Mouse (Mus musculus) forebrain, embryonic 15.5 days (tissue): ENCODE results near the gene Qrich2. TPM values are rescaled to one million over a fixed set of nuclear protein-coding genes. Genes with fewer than 3 reads are reported as not detected.

Source experiments
- ATAC-seq: fragments of 200-750 bp; cut with Nextera tagmentation; replicated peaks from 2 replicates; pipeline ENCODE4 v1.8.0; 2017; ENCODE audit warnings: mild to moderate bottlenecking, moderate TSS enrichment, moderate library complexity
- H3K27ac ChIP-seq: fragments of 300-500 bp; sonication (generic); replicated peaks from 2 replicates; pipeline ENCODE4 v1.5.1; 2015; ENCODE audit warnings: mild to moderate bottlenecking, inconsistent platforms
- H3K27me3 ChIP-seq: fragments of 300-500 bp; sonication (generic); 2 replicates; pipeline ENCODE4 v1.6.1; 2015; ENCODE audit warnings: inconsistent platforms
- H3K36me3 ChIP-seq: fragments of 300-500 bp; sonication (generic); 2 replicates; pipeline ENCODE4 v1.6.1; 2015; ENCODE audit warnings: mild to moderate bottlenecking, inconsistent platforms
- H3K4me1 ChIP-seq: fragments of 300-500 bp; sonication (generic); 2 replicates; pipeline ENCODE4 v1.6.1; 2015; ENCODE audit warnings: inconsistent platforms
- H3K4me2 ChIP-seq: fragments of 300-500 bp; sonication (generic); replicated peaks from 2 replicates; pipeline ENCODE4 v1.6.1; 2015; ENCODE audit warnings: mild to moderate bottlenecking, inconsistent platforms
- H3K4me3 ChIP-seq: fragments of 300-500 bp; sonication (generic); 2 replicates; pipeline ENCODE4 v1.5.1; 2015; ENCODE audit warnings: mild to moderate bottlenecking, inconsistent platforms
- H3K9ac ChIP-seq: fragments of 300-500 bp; sonication (generic); replicated peaks from 2 replicates; pipeline ENCODE4 v1.6.1; 2015; ENCODE audit warnings: mild to moderate bottlenecking, inconsistent platforms
- H3K9me3 ChIP-seq: fragments of 300-500 bp; sonication (generic); 2 replicates; pipeline ENCODE4 v1.6.1; 2016; ENCODE audit warnings: inconsistent platforms
- WGBS: fragments of 180-500 bp; shearing (Covaris S2); methylation state at CpG from one replicate; pipeline ENCODE4 v1.1.7; 2015; ENCODE audit warnings: mixed read lengths; 5-methylcytosine and 5-hydroxymethylcytosine counted together
- polyA plus RNA-seq: library from polyadenylated mRNA; unstranded; fragments of >200 nt; fragmentation: Nextera tagmentation; extraction: Ambion mirVana; gene quantifications from 2 replicates; pipeline ENCODE4 v1.2.1, GENCODE M21; 2015

The Qrich2 gene
- polyA plus RNA-seq: not detected in 2 replicates

DNA sequence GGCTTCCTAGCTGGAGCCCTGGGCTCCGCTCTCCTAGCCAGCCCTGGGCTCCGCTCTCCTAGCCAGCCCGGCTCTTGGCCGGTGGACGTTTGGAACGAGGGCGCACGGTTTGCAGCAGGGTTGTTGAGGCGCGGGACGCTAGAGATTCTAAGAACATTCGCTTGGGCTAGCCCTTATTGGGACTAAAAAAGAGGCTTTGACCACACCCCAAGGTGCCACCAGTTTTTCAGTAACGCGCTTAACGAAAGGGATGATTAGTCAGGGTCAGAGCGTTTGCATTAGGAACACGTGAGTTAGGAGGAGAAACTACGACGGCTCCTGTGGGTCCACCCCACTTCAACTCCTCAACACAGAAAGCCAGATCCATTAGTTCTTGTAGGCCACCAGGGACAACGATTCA is at the start of gene Qrich2:
Gene Qrich2 (minus strand): TSS at position 101 of the 400 bp plus-strand sequence.
- H3K9me3 ChIP-seq: no peaks in the 10 kb centered on the region
- H3K4me2 ChIP-seq: no peak within 1 kb of the TSS
- no peak for ATAC-seq
- H3K4me3 ChIP-seq: no peak within 1 kb of the TSS
- H3K4me1 ChIP-seq: 0 out of 2 replicates have a peak, but pooled peaks cover 2% of the 10 kb centered on the region
- no peak within 1 kb of the TSS for H3K27ac ChIP-seq
- H3K27me3 ChIP-seq: no peaks in the 10 kb centered on the region
- H3K36me3 ChIP-seq: peaks cover 14% of the 10 kb centered on the region
- H3K9ac ChIP-seq: no peak within 1 kb of the TSS
- 68% methylated on average over 20 of the region's 20 CpGs for WGBS

DNA sequence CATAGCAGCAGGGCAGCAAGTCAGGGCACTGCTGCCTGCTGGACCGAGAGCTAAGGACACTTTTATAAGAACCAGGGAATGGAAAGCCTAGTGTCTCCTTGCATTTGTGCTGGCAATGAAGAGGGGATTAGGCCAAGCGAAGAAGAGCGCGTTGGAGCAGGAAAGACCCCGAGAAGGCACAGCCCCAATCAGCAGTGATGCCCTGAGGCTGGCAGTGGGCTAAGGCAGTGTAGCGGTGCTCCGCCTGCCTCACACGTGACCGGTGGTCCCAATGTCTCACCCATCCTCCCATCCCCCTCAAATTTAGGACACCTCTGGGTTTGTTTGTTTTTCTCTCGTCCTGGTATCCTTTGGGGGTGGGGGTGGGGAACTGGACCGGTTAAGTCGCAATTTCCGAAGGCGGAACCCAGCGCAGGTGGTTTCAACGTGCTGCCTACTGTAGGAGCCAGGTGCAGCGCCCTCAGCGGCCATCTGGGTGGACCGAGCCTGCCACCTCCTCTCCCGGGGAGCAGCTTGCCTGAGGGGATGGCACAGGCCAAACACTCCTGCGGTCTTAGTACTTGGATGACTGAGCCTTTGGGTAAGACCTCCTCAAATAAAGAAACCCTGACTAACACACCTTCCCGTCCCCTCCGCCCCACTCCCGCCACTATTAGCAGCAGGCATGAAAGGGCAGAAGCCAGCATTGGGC is 49.4 kb upstream of the Qrich2 start:
- WGBS: 14% methylated on average over 24 of the region's 24 CpGs
- no peak overlapping the region for H3K4me3 ChIP-seq
- H3K27ac ChIP-seq: no peak overlapping the region
- ATAC-seq: no peak
- peak overlapping the region; percentile 4; the same call in 1 of the 2 replicates for H3K4me2 ChIP-seq
- no peak overlapping the region for H3K9ac ChIP-seq
- H3K27me3 ChIP-seq: 0 out of 2 replicates have a peak, but pooled peaks cover 2% of the 10 kb centered on the region
- H3K9me3 ChIP-seq: no peaks in the 10 kb centered on the region
- H3K4me1 ChIP-seq: 0 out of 2 replicates have a peak, but pooled peaks cover 3% of the 10 kb centered on the region
- no peaks in the 10 kb centered on the region for H3K36me3 ChIP-seq

DNA sequence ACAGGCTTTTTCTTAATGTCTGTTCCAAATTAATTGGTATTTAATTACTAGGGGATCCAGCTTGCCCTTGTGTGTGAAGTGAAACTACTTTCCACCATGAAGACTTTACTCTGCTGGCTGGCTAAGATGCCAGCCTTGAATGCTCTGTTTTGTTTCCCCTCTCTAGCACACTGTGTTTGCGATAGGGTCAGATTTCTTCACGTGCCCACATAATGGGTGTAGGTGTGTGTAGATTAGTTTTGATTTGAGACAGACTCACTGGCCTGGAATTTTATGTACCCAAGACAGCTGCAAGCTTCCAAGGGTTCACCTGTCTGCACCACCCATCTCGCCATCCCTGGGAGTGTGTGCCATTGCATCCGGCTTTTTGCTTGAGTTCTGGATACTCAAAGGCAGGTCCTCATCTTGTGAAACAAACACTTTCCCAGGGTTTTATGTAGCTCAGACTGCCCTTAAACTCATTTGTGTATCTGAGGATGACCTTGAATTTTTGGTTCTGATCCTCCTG is 47.5 kb upstream of the Qrich2 start:
- Histone ChIP-seq H3K36me3 (no peaks in the 10 kb centered on the region), H3K27me3 (0 out of 2 replicates have a peak, but pooled peaks cover 2% of the 10 kb centered on the region), H3K27ac (no peak overlapping the region), H3K9ac (no peak overlapping the region), H3K4me3 (no peak overlapping the region), H3K4me1 (0 out of 2 replicates have a peak, but pooled peaks cover 3% of the 10 kb centered on the region), H3K4me2 (no peak overlapping the region), H3K9me3 (no peaks in the 10 kb centered on the region)
- no peak for ATAC-seq
- WGBS: 81% methylated on average over 4 of the region's 4 CpGs

DNA sequence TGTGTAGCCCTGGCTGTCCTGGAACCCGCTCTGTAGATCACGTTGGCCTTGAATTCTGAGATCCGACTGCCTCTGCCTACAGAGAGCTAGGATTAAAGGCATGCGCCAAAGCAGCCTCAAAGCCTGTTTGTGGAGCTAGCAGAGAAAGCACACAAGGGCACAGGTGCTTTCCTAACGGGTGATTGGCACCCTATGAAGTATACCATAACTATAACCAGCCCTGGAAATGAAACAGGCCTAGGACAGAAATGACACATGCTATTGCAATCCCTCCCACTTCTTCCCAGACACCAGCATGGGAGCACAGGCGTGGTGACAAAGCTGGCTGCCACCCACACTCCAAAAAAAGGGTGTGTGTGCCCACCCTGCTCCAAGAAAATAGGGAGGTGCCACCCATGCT is 46.9 kb upstream of the Qrich2 start:
- H3K4me3 ChIP-seq: no peak overlapping the region
- H3K4me1 ChIP-seq: 0 out of 2 replicates have a peak, but pooled peaks cover 3% of the 10 kb centered on the region
- no peak overlapping the region for H3K4me2 ChIP-seq
- 0 out of 2 replicates have a peak, but pooled peaks cover 2% of the 10 kb centered on the region for H3K27me3 ChIP-seq
- H3K27ac ChIP-seq: no peak overlapping the region
- no peak for ATAC-seq
- no peaks in the 10 kb centered on the region for H3K9me3 ChIP-seq
- H3K9ac ChIP-seq: no peak overlapping the region
- no peaks in the 10 kb centered on the region for H3K36me3 ChIP-seq
- 81% methylated on average over 6 of the region's 6 CpGs for WGBS

DNA sequence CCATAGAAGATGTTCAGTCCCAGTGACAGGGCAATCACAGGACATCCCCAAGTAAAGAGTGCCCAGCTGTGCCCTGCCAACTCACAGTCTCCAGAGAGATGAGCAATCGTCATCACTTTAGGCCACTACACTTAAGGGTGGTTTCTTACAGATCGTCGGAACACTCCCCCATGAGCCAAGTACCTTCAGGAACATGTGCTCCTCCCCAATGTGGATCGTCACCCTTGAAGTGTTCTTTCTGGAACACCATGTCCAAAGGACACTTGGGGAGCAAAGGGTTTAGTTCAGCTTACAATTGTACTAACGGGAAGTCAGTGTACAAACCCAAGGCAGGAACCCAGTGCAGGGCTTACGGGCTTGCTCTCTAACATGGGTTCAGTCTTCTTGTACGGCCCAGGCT is 46.1 kb upstream of the Qrich2 start:
- Histone ChIP-seq H3K4me3 (no peak overlapping the region), H3K9me3 (no peaks in the 10 kb centered on the region), H3K36me3 (no peaks in the 10 kb centered on the region), H3K9ac (no peak overlapping the region), H3K27me3 (0 out of 2 replicates have a peak, but pooled peaks cover 2% of the 10 kb centered on the region), H3K27ac (no peak overlapping the region), H3K4me2 (no peak overlapping the region), H3K4me1 (0 out of 2 replicates have a peak, but pooled peaks cover 3% of the 10 kb centered on the region)
- WGBS: 93% methylated on average over 7 of the region's 7 CpGs
- ATAC-seq: no peak

DNA sequence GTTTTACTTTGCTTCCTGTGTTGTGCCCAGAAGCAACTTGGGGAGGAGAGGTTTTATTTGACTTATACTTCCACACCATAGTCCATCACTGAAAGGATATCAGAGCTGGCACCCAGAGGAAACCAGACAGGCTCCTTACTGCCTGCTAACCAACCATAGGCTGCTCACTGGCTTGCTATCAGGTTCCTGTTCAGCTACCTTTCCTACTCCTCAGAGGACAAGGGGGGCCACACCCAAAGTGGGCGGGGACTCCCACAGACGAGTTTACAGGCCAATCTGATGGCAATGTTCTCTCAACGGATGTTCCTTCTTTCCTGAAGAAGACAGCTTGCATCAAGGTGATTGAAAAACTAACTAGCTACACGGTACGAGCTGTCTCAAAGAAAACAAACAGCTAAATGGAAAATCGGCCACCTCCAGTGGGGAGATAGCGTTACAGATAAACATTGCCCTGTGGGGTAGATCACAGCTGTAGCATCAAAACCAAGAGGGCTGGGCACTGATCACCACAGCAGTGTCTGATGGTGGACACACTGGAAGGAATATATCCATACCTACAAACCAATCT is 45.3 kb upstream of the Qrich2 start:
- Histone ChIP-seq H3K4me1 (0 out of 2 replicates have a peak, but pooled peaks cover 3% of the 10 kb centered on the region), H3K4me2 (no peak overlapping the region), H3K9me3 (no peaks in the 10 kb centered on the region), H3K9ac (no peak overlapping the region), H3K4me3 (no peak overlapping the region), H3K27me3 (0 out of 2 replicates have a peak, but pooled peaks cover 2% of the 10 kb centered on the region), H3K27ac (no peak overlapping the region), H3K36me3 (no peaks in the 10 kb centered on the region)
- WGBS: 70% methylated on average over 7 of the region's 7 CpGs
- no peak for ATAC-seq

DNA sequence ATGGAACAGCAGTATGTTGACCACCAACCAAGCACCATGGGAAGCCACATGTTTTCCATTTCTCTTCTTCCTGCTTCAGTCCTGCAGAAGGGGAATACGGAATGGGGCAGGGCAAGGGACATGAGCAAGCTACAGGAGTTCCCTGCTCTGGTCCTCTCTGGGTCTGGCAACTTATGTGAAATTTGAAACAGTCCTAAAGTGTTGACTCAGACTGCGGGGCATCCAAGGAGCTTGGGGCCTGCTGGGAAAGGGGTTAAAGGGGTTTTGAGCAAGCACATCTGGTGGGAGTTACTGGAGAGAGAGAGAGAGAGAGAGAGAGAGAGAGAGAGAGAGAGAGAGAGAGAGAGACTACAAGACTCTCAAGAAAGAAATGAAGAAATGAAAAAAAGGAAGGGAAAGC is 42.6 kb upstream of the Qrich2 start:
- Histone ChIP-seq H3K4me2 (no peak overlapping the region), H3K27me3 (no peaks in the 10 kb centered on the region), H3K9me3 (no peaks in the 10 kb centered on the region), H3K4me3 (no peak overlapping the region), H3K27ac (no peak overlapping the region), H3K9ac (no peak overlapping the region), H3K4me1 (no peaks in the 10 kb centered on the region), H3K36me3 (no peaks in the 10 kb centered on the region)
- 80% methylated on average over 2 of the region's 2 CpGs for WGBS
- ATAC-seq: no peak

DNA sequence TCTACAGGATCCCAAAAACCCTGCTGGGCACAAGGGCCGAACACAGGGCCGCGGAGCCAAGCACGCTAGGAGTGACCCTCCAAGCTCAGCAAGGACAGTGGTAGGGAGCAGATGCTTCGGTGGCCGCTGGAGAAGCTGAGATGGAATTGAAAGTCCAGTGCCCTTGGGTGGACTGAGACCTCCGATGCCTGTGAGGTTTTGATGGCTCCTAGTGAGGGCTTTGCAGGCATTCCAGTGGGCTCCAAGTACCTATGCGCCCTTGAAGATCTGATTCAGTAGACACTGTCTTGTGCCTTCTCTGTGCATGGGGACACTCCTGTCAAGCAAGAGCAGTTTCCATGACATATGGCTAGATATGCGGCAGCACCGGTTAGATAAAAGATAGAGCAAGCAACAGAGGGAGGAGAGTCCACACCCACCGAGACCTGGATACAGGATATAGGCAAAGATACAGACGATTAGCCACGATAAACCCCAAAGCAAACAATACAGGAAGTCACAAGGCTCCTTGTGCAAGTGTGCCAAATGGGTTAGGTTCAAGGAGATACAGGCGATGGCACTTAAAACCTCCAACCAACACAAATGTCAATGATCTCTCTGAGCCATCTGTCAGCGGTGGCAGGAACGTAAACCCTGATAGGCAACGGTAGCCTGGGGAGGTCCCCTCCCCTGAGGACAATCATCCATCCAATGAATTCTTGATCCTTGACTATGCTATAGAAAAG is 40.3 kb upstream of the Qrich2 start:
- H3K4me2 ChIP-seq: no peak overlapping the region
- no peaks in the 10 kb centered on the region for H3K36me3 ChIP-seq
- WGBS: 88% methylated on average over 17 of the region's 17 CpGs

DNA sequence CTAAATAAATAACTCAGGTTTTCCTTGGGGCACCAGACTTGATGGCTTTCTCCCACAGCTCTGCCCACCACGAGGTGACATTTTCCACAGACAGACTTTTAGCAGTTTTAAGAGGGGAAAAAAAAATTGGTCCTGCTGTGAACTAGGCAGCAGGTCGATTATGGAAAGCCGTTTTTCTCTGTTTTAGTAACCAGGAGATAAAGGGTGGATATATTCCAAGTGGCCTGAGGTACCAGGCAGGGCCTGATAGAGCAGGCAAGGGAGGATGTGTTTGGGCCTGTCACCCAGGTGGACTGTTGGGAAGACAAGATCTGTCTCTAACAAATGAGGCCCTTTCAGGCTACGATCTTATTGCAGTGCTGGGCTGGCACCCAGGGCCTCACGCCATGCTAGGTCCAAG is 39.5 kb upstream of the Qrich2 start:
- WGBS: 76% methylated on average over 5 of the region's 5 CpGs
- Histone ChIP-seq H3K9me3 (no peaks in the 10 kb centered on the region), H3K9ac (no peak overlapping the region), H3K27me3 (no peaks in the 10 kb centered on the region), H3K36me3 (no peaks in the 10 kb centered on the region), H3K4me3 (no peak overlapping the region), H3K4me1 (peaks cover 5% of the 10 kb centered on the region; the same call in 1 of the 2 replicates), H3K27ac (no peak overlapping the region), H3K4me2 (no peak overlapping the region)
- ATAC-seq: no peak

More for the DNA sequence above, 40.3 kb upstream of the Qrich2 start:
- no peak overlapping the region for H3K4me3 ChIP-seq
- 0 out of 2 replicates have a peak, but pooled peaks cover under 1% of the 10 kb centered on the region for H3K4me1 ChIP-seq
- no peaks in the 10 kb centered on the region for H3K27me3 ChIP-seq
- no peak overlapping the region for H3K27ac ChIP-seq
- no peak overlapping the region for H3K9ac ChIP-seq
- no peak for ATAC-seq
- no peaks in the 10 kb centered on the region for H3K9me3 ChIP-seq

DNA sequence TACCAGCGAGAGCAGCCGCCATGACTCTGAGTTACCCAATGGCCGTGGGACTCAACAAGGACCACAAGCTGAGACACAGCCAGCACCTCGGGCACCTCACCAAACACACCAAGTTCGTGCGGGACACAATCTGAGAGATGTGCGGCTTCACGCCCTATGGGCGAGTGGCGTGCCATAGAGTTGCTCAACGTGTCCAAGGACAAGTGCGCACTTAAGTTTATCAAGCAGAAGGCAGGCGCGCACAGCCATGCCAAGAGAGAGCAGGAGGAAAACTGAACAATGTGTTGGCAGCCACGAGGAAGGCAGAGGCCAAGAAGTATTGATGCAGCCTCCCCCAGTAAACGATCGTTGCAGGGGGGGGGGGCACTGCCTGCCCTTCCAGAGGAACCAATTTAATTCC is 38.5 kb upstream of the Qrich2 start:
- 82% methylated on average over 17 of the region's 17 CpGs for WGBS
- no peaks in the 10 kb centered on the region for H3K36me3 ChIP-seq
- peaks cover 5% of the 10 kb centered on the region; the same call in 1 of the 2 replicates for H3K4me1 ChIP-seq
- no peak for ATAC-seq
- H3K27ac ChIP-seq: no peak overlapping the region
- H3K4me3 ChIP-seq: no peak overlapping the region
- H3K9ac ChIP-seq: no peak overlapping the region
- no peaks in the 10 kb centered on the region for H3K27me3 ChIP-seq
- no peaks in the 10 kb centered on the region for H3K9me3 ChIP-seq
- no peak overlapping the region for H3K4me2 ChIP-seq

DNA sequence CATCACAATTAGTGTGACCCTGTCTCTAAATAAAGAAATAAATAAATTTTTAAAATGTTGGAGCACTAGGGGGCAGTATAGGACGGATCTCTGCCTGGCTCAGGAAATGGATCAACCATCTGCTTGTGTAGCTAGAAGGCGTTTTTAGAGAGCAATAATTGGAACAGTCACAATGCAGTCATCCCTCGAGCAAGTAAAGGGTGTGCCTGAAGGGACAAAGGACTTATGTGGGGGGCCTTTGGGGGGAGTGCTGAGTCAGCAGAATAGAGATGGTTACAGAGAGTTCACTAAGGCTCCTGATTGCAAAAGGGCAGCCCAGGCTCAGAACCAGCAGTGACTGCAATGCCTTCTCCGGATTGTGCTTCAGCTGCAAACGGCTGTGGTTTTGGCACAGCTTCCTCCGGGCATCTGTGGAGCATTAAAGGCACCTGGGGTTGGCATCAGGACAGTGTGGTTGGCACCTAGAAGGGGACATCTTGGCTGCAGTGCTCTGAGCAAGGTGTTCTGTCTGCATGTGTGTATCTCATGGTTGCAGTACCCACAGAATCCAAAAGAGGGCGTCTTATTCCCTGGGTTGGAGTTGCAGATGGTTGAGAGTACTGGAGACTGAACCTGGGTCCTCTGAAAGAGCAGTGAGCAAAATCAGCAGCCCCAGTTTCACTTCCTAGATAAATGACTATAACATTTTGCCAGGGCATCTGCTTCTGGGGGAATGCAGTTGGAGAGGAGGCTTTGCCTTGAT is 35.1 kb upstream of the Qrich2 start:
- no peaks in the 10 kb centered on the region for H3K9me3 ChIP-seq
- no peaks in the 10 kb centered on the region for H3K27me3 ChIP-seq
- no peak overlapping the region for H3K4me3 ChIP-seq
- no peak overlapping the region for H3K9ac ChIP-seq
- no peak overlapping the region for H3K4me2 ChIP-seq
- peak overlapping the region; percentile 78 for H3K27ac ChIP-seq
- no peaks in the 10 kb centered on the region for H3K36me3 ChIP-seq
- peaks cover 9% of the 10 kb centered on the region for H3K4me1 ChIP-seq
- WGBS: 18% methylated on average over 7 of the region's 7 CpGs
- peak; percentile 43 for ATAC-seq
